Mouse (Mus musculus) midbrain, embryonic 11.5 days (tissue): ENCODE measurements at regions not wholly inside any gene's neighbourhood (a gene's known extent, or its start where the extent isn't known, plus 50 kb on each side); places are given as distances from the start of the nearest gene placed in this dataset.

ENCODE experiments used
- ATAC-seq: fragments of 200-750 bp; cut with Nextera tagmentation; 2 replicates; pipeline ENCODE4 v1.8.0; 2017; ENCODE audit warnings: moderate TSS enrichment, moderate library complexity; ENCODE audit not compliant: low FRiP score
- DNase-seq: peaks from one replicate; pipeline ENCODE4 v3.0.0; 2015; ENCODE audit warnings: low spot score; ENCODE audit errors: missing footprints
- H3K27ac ChIP-seq: fragments of 300-500 bp; sonication (generic); 2 replicates; pipeline ENCODE4 v1.5.1; 2014; ENCODE audit warnings: low read depth, low read length
- H3K27me3 ChIP-seq: fragments of 300-500 bp; sonication (generic); 2 replicates; pipeline ENCODE4 v1.6.1; 2014; ENCODE audit warnings: mild to moderate bottlenecking, low read length, moderate library complexity, mixed read lengths; ENCODE audit not compliant: control insufficient read depth, insufficient read depth
- H3K36me3 ChIP-seq: fragments of 300-500 bp; sonication (generic); 2 replicates; pipeline ENCODE4 v1.6.1; 2014; ENCODE audit warnings: mild to moderate bottlenecking, low read length, moderate library complexity, mixed read lengths; ENCODE audit not compliant: control insufficient read depth, insufficient read depth
- H3K4me1 ChIP-seq: fragments of 300-500 bp; sonication (generic); 2 replicates; pipeline ENCODE4 v1.6.1; 2014; ENCODE audit warnings: low read length; ENCODE audit not compliant: control insufficient read depth, insufficient read depth
- H3K4me2 ChIP-seq: fragments of 300-500 bp; sonication (generic); 2 replicates; pipeline ENCODE4 v1.6.1; 2014; ENCODE audit warnings: mild to moderate bottlenecking, moderate library complexity
- H3K4me3 ChIP-seq: fragments of 300-500 bp; sonication (generic); 2 replicates; pipeline ENCODE4 v1.5.1; 2014; ENCODE audit warnings: low read depth, low read length
- H3K9ac ChIP-seq: fragments of 300-500 bp; sonication (generic); 2 replicates; pipeline ENCODE4 v1.6.1; 2014; ENCODE audit warnings: low read length
- H3K9me3 ChIP-seq: fragments of 300-500 bp; sonication (generic); 2 replicates; pipeline ENCODE4 v1.6.1; 2016; ENCODE audit warnings: low read length; ENCODE audit not compliant: control insufficient read depth
- WGBS: fragments of 180-500 bp; shearing (Covaris S2); extraction: QIAGEN DNeasy Blood & Tissue Kit; methylation state at CpG from one replicate; pipeline ENCODE4 v1.1.7; 2014; 5-methylcytosine and 5-hydroxymethylcytosine counted together

GRCm38 (mm10) chrX:57869648-57870047, 152.9 kb upstream of the Zic3 start:
- Histone ChIP-seq H3K4me2 (no peak overlapping the region), H3K27ac (no peak overlapping the region), H3K9me3 (no peaks in the 10 kb centered on the region), H3K36me3 (no peaks in the 10 kb centered on the region), H3K4me1 (no peaks in the 10 kb centered on the region), H3K9ac (no peak overlapping the region), H3K27me3 (no peaks in the 10 kb centered on the region), H3K4me3 (no peak overlapping the region)
- ATAC-seq: peak; percentile 59; the same call in 1 of the 2 replicates
- DNase-seq: peak; percentile 84
- 59% methylated on average over 5 of the region's 5 CpGs for WGBS

GRCm38 (mm10) chrX:57916705-57917104, 105.8 kb upstream of the Zic3 start:
- Histone ChIP-seq H3K9me3 (no peaks in the 10 kb centered on the region), H3K4me2 (peak overlapping the region; percentile 33; the same call in 1 of the 2 replicates), H3K27ac (0 out of 2 replicates have a peak overlapping the region, but pooled peaks have one; percentile 30), H3K9ac (no peak overlapping the region), H3K36me3 (no peaks in the 10 kb centered on the region), H3K4me3 (no peak overlapping the region), H3K27me3 (peaks cover 8% of the 10 kb centered on the region), H3K4me1 (peaks cover 5% of the 10 kb centered on the region; the same call in 1 of the 2 replicates)
- peak; percentile 85 for DNase-seq
- WGBS: 23% methylated on average over 11 of the region's 11 CpGs
- ATAC-seq: peak; percentile 51

- no peaks in the 10 kb centered on the region for H3K36me3 ChIP-seq
- H3K4me3 ChIP-seq: no peak overlapping the region
- peaks cover 8% of the 10 kb centered on the region for H3K27me3 ChIP-seq
- DNase-seq (peak; percentile 92), ATAC-seq (no peak; the same call in 1 of the 2 replicates)
- peak overlapping the region; percentile 28; the same call in 1 of the 2 replicates for H3K4me2 ChIP-seq
- no peak overlapping the region for H3K9ac ChIP-seq
- peaks cover 5% of the 10 kb centered on the region; the same call in 1 of the 2 replicates for H3K4me1 ChIP-seq
- 13% methylated on average over 21 of the region's 21 CpGs for WGBS
- H3K27ac ChIP-seq: no peak overlapping the region
- H3K9me3 ChIP-seq: no peaks in the 10 kb centered on the region
Measured at GRCm38 (mm10) chrX:57917441-57918145, 104.9 kb upstream of the Zic3 start.

GRCm38 (mm10) chrX:57918181-57919115, 104.1 kb upstream of the Zic3 start:
- no peak for ATAC-seq
- DNase-seq: peak; percentile 90
- H3K9ac ChIP-seq: no peak overlapping the region
- H3K27ac ChIP-seq: no peak overlapping the region
- H3K27me3 ChIP-seq: peaks cover 13% of the 10 kb centered on the region
- H3K9me3 ChIP-seq: no peaks in the 10 kb centered on the region
- WGBS: 18% methylated on average over 22 of the region's 25 CpGs
- no peak overlapping the region for H3K4me3 ChIP-seq
- peaks cover 5% of the 10 kb centered on the region; the same call in 1 of the 2 replicates for H3K4me1 ChIP-seq
- H3K36me3 ChIP-seq: no peaks in the 10 kb centered on the region
- peak overlapping the region; percentile 9; the same call in 1 of the 2 replicates for H3K4me2 ChIP-seq

- no peak overlapping the region; the same call in 1 of the 2 replicates for H3K27ac ChIP-seq
- H3K4me2 ChIP-seq: peak overlapping the region; percentile 31
- peak overlapping the region; percentile 14; the same call in 1 of the 2 replicates for H3K9ac ChIP-seq
- H3K9me3 ChIP-seq: no peaks in the 10 kb centered on the region
- ATAC-seq (0 out of 2 replicates have a peak, but pooled peaks have one; percentile 28), DNase-seq (peak; percentile 90)
- no peaks in the 10 kb centered on the region for H3K36me3 ChIP-seq
- 18% methylated on average over 15 of the region's 17 CpGs for WGBS
- peaks cover 13% of the 10 kb centered on the region for H3K27me3 ChIP-seq
- H3K4me3 ChIP-seq: 0 out of 2 replicates have a peak overlapping the region, but pooled peaks have one; percentile 11
- H3K4me1 ChIP-seq: peaks cover 5% of the 10 kb centered on the region; the same call in 1 of the 2 replicates
Measured at GRCm38 (mm10) chrX:57919886-57920285, 102.6 kb upstream of the Zic3 start.

- Histone ChIP-seq H3K36me3 (no peaks in the 10 kb centered on the region), H3K27me3 (peaks cover 13% of the 10 kb centered on the region), H3K27ac (peak overlapping the region; percentile 61; the same call in 1 of the 2 replicates), H3K4me3 (0 out of 2 replicates have a peak overlapping the region, but pooled peaks have one; percentile 11), H3K9me3 (no peaks in the 10 kb centered on the region), H3K4me2 (peak overlapping the region; percentile 31), H3K9ac (0 out of 2 replicates have a peak overlapping the region, but pooled peaks have one; percentile 14), H3K4me1 (peaks cover 5% of the 10 kb centered on the region; the same call in 1 of the 2 replicates)
- ATAC-seq (0 out of 2 replicates have a peak, but pooled peaks have one; percentile 10), DNase-seq (peak; percentile 92)
- WGBS: 21% methylated on average over 18 of the region's 18 CpGs
Measured at GRCm38 (mm10) chrX:57920376-57920775, 102.1 kb upstream of the Zic3 start.

- Histone ChIP-seq H3K27ac (peak overlapping the region; percentile 61; the same call in 1 of the 2 replicates), H3K9ac (no peak overlapping the region), H3K27me3 (peaks cover 13% of the 10 kb centered on the region), H3K4me1 (peaks cover 5% of the 10 kb centered on the region; the same call in 1 of the 2 replicates), H3K4me2 (peak overlapping the region; percentile 31), H3K36me3 (no peaks in the 10 kb centered on the region), H3K4me3 (no peak overlapping the region), H3K9me3 (no peaks in the 10 kb centered on the region)
- 17% methylated on average over 16 of the region's 16 CpGs for WGBS
- DNase-seq: peak; percentile 94
- ATAC-seq: peak; percentile 58
Measured at GRCm38 (mm10) chrX:57921294-57921693, 101.2 kb upstream of the Zic3 start.

- WGBS: 16% methylated on average over 24 of the region's 25 CpGs
- H3K4me3 ChIP-seq: peak overlapping the region; percentile 4
- no peaks in the 10 kb centered on the region for H3K36me3 ChIP-seq
- DNase-seq (peak; percentile 91), ATAC-seq (peak; percentile 30)
- peaks cover 13% of the 10 kb centered on the region for H3K27me3 ChIP-seq
- H3K27ac ChIP-seq: no peak overlapping the region
- H3K4me1 ChIP-seq: 0 out of 2 replicates have a peak, but pooled peaks cover 2% of the 10 kb centered on the region
- no peak overlapping the region for H3K9ac ChIP-seq
- peak overlapping the region; percentile 31; the same call in 1 of the 2 replicates for H3K4me2 ChIP-seq
- H3K9me3 ChIP-seq: no peaks in the 10 kb centered on the region
Measured at GRCm38 (mm10) chrX:57921821-57922449, 100.6 kb upstream of the Zic3 start.
